25 mouse cellular contexts compared by ENCODE assay signal in genomic region chr17:4509506-4509905, GRCm38 (mm10).
DNase-seq lines count a peak whose midpoint lies in the region; ATAC-seq and TF ChIP-seq lines count a peak whose summit lies in the region.
"Had no signal": no experiment of that assay in that cellular context is flagged by ENCODE, and none has a peak within 500 bp of the region (broad histone marks: within the 10 kb centered on the region; RNA-seq: fewer than 3 reads in every experiment).

No protein-coding gene starts in this region.

- no peaks in the 10 kb centered on the region for H3K9me3 ChIP-seq in heart, embryonic 11.5 days (replicated peaks; ENCODE audit: control insufficient read depth, low read length)
- H3K9me3 ChIP-seq: embryonic facial prominence, embryonic 13.5 days; forebrain, embryonic 12.5 days; limb, embryonic 12.5 days; liver, embryonic 12.5 days; midbrain, embryonic 10.5 days; neural tube, embryonic 15.5 days had no signal

- H3K36me3 ChIP-seq in heart, embryonic 11.5 days (ENCODE audit: control insufficient read depth, insufficient read depth, low read length) = no peaks in the 10 kb centered on the region
- H3K36me3 ChIP-seq: embryonic facial prominence, embryonic 13.5 days; forebrain, embryonic 12.5 days; limb, embryonic 12.5 days; liver, embryonic 12.5 days; midbrain, embryonic 10.5 days; neural tube, embryonic 15.5 days had no signal

- no peak for ATAC-seq in heart, embryonic 11.5 days (replicated peaks; ENCODE audit: insufficient number of reproducible peaks, low FRiP score, low TSS enrichment)
- ATAC-seq: hindbrain, postnatal 0 days; intestine, embryonic 16.5 days; liver, embryonic 12.5 days had no signal

- WGBS in heart, embryonic 11.5 days (ENCODE audit: insufficient replicate concordance) = 69% methylated on average over 3 of the region's 3 CpGs
- WGBS in cerebellum, adult 2 months = 63% methylated on average over 3 of the region's 3 CpGs

- H3K27me3 ChIP-seq in heart, embryonic 11.5 days (ENCODE audit: control insufficient read depth, insufficient read depth, low read length) = no peaks in the 10 kb centered on the region
- no peaks in the 10 kb centered on the region for H3K27me3 ChIP-seq in cerebellum, adult 2 months (ENCODE audit: control insufficient read depth, insufficient read depth, low read length)
- H3K27me3 ChIP-seq: embryonic facial prominence, embryonic 13.5 days; forebrain, embryonic 12.5 days; limb, embryonic 12.5 days; liver, embryonic 12.5 days; neural tube, embryonic 15.5 days had no signal

- H3K4me1 ChIP-seq in heart, embryonic 11.5 days (ENCODE audit: control insufficient read depth, insufficient read depth, low read length) = no peaks in the 10 kb centered on the region
- no peaks in the 10 kb centered on the region for H3K4me1 ChIP-seq in cerebellum, adult 2 months (ENCODE audit: control insufficient read depth, insufficient read depth, low read length)
- H3K4me1 ChIP-seq: embryonic facial prominence, embryonic 13.5 days; forebrain, embryonic 12.5 days; limb, embryonic 12.5 days; liver, embryonic 12.5 days; midbrain, embryonic 10.5 days; neural tube, embryonic 15.5 days had no signal

- no peak for TF ChIP-seq CTCF in cerebellum, adult 2 months (IDR thresholded peaks at IDR 0.05; ENCODE audit: borderline replicate concordance, insufficient read depth, low read depth, low read length)

- H3K4me3 ChIP-seq in heart, embryonic 11.5 days (ENCODE audit: low read depth, low read length) = no peak overlapping the region
- H3K4me3 ChIP-seq in cerebellum, adult 2 months (replicated peaks; ENCODE audit: insufficient read depth, low read depth, low read length) = no peak overlapping the region
- H3K4me3 ChIP-seq: embryonic facial prominence, embryonic 13.5 days; erythroblast, embryonic 14.5 days; forebrain, embryonic 12.5 days; limb, embryonic 12.5 days; liver, embryonic 12.5 days; midbrain, embryonic 10.5 days; neural tube, embryonic 15.5 days had no signal

- no peak overlapping the region for H3K9ac ChIP-seq in heart, embryonic 11.5 days (ENCODE audit: low read depth, low read length)
- H3K9ac ChIP-seq: embryonic facial prominence, embryonic 13.5 days; forebrain, embryonic 12.5 days; limb, embryonic 12.5 days; liver, embryonic 12.5 days; neural tube, embryonic 15.5 days had no signal

- no peak overlapping the region for H3K27ac ChIP-seq in heart, embryonic 11.5 days (ENCODE audit: low read depth, low read length)
- no peak overlapping the region for H3K27ac ChIP-seq in cerebellum, adult 2 months (ENCODE audit: insufficient read depth, low read length)
- H3K27ac ChIP-seq: embryonic facial prominence, embryonic 13.5 days; forebrain, embryonic 12.5 days; hindbrain, postnatal 0 days; limb, embryonic 12.5 days; liver, embryonic 12.5 days; midbrain, embryonic 10.5 days; neural tube, embryonic 15.5 days had no signal

- H3K4me2 ChIP-seq in heart, embryonic 11.5 days = no peak overlapping the region
- H3K4me2 ChIP-seq: embryonic facial prominence, embryonic 13.5 days; forebrain, embryonic 12.5 days; limb, embryonic 12.5 days; liver, embryonic 12.5 days; neural tube, embryonic 15.5 days had no signal

- DNase-seq in heart, adult 11 months = peak; percentile 96
- DNase-seq in MN1 (ENCODE audit: low spot score) = peak; percentile 34
- DNase-seq in gastrocnemius, adult 8-10 months (ENCODE audit: low spot score in 2 of 2) = peak; percentile 29 to 39
- DNase-seq in heart, postnatal 25 days (ENCODE audit: low spot score) = peak; percentile 21
- no peak for DNase-seq in right cerebral cortex, adult 18-20 months
- no peak for DNase-seq in cerebellum, adult 2 months
- DNase-seq: B cell, adult 2 months; cerebellum, adult 8-10 months; cerebellum, postnatal 36 days; embryo, embryonic 11 days; kidney, postnatal 25 days; lung, adult 18-20 months; lung, postnatal 10 days; right cerebral cortex, postnatal 25 days; thymus, postnatal 36 days had no signal

- intact Hi-C loops in heart, postnatal 25 days (cut with DNase I) = no loop called here

- TF ChIP-seq POLR2A in cerebellum, adult 2 months (IDR thresholded peaks at IDR 0.05; ENCODE audit: borderline replicate concordance, insufficient read depth, low read length) = no peak

Comparison
In these comparisons a context has a peak if more than half of its experiments do, and no peak if none do; other contexts are left out.
1. DNase-seq: peak in heart, adult 11 months (single experiment), MN1 (single experiment), gastrocnemius, adult 8-10 months (2 of 2) and heart, postnatal 25 days (single experiment); none in right cerebral cortex, adult 18-20 months (single experiment) and cerebellum, adult 2 months (0 of 2).